Mouse (Mus musculus) right cerebral cortex, adult 18-20 months (tissue): ENCODE results near the gene Spdya.
"Not testable (repeated sequence)": the region's sequence is repeated elsewhere in the genome, so short reads cannot be mapped to it uniquely, and the experiment has no call there.

ENCODE experiments used
- DNase-seq: peaks from one replicate; pipeline ENCODE4 v3.0.0; 2022; ENCODE audit warnings: mixed read lengths

Gene Spdya

GRCm38 (mm10) chr17:71636786-71637185 is 84.9 kb downstream of the Spdya start:
- DNase-seq: no peak

DNA sequence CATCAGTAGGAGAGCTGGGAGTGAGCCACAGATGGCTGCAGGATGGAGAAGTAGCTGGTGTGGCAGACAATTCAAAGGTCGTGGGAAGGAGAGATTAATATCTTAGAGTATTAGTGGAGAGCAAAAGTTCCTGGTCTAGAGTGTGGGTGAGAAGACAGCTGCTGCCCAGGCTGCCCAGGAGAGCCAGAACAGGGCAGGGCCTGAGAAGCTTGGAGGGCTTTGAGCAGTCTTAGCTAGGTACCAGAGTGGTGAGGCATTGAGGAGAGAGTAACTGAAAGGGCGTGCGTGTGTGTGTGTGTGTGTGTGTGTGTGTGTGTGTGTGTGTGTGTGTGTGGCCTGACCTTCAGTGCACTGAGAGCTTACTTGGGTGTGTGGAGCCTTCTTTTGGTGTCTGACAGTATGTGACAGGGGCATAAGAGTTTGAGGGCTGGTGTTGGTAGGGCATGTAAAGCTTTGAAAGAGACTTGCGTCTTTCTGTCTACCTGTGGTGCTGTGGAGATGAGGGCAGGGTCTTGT is 85.9 kb downstream of the Spdya start:
- no peak for DNase-seq

DNA sequence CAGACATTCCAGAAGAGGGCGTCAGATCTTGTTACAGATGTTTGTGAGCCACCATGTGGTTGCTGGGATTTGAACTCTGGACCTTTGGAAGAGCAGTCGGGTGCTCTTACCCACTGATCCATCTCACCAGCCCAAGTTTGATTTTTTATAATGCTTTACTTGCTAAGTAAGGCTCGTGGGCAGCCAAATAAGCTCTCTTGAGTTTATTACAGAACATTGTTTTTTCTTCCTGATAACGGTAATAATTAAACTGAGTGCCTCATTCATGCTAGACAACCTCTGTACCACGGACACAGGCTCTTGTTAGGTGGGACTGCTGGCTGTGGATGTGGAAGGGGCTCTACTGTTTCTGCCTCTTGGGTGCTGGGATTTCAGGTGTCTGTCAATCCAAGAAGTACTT is 87.2 kb downstream of the Spdya start:
- DNase-seq: not testable (repeated sequence)
